Mouse (Mus musculus) testis, adult 2 months (tissue): ENCODE results near the gene Carmil1. TPM values are rescaled to one million over a fixed set of nuclear protein-coding genes. Genes with fewer than 3 reads are reported as not detected.
"Not testable (repeated sequence)": the region's sequence is repeated elsewhere in the genome, so short reads cannot be mapped to it uniquely, and the experiment has no call there.

ENCODE experiments used
- H3K27ac ChIP-seq: fragments of 200-500 bp; 2 replicates; pipeline ENCODE4 v1.5.1; 2012; ENCODE audit warnings: low read depth, low read length; ENCODE audit not compliant: control insufficient read depth, insufficient read depth
- H3K27me3 ChIP-seq: fragments of 200-500 bp; 2 replicates; pipeline ENCODE4 v1.6.1; 2012; ENCODE audit warnings: mild to moderate bottlenecking, low read length, moderate library complexity; ENCODE audit not compliant: control insufficient read depth, insufficient read depth
- H3K36me3 ChIP-seq: fragments of 200-500 bp; 2 replicates; pipeline ENCODE4 v1.6.1; 2012; ENCODE audit warnings: mild to moderate bottlenecking, low read length; ENCODE audit not compliant: control insufficient read depth, insufficient read depth
- H3K4me1 ChIP-seq: fragments of 200-500 bp; 2 replicates; pipeline ENCODE4 v1.6.1; 2012; ENCODE audit warnings: low read length; ENCODE audit not compliant: control insufficient read depth, insufficient read depth
- H3K4me3 ChIP-seq: fragments of 200-500 bp; 2 replicates; pipeline ENCODE4 v1.5.1; 2012; ENCODE audit warnings: low read depth, mild to moderate bottlenecking, low read length, moderate library complexity, mixed read lengths; ENCODE audit not compliant: control insufficient read depth
- CTCF ChIP-seq: fragments of 200-500 bp; IDR thresholded peaks from 2 replicates; pipeline ENCODE4 v1.5.1; 2012; ENCODE audit warnings: low read depth, mild to moderate bottlenecking, inconsistent platforms, low read length, moderate library complexity; ENCODE audit not compliant: control insufficient read depth, insufficient read depth, insufficient replicate concordance
- POLR2A ChIP-seq: fragments of 200-500 bp; IDR thresholded peaks from 2 replicates; pipeline ENCODE4 v1.6.1; 2012; ENCODE audit warnings: low read depth, mild to moderate bottlenecking, inconsistent platforms, low read length, moderate library complexity; ENCODE audit not compliant: control insufficient read depth
- polyA plus RNA-seq: library from polyadenylated mRNA; depleted of rRNA; stranded (reverse); fragments of >200 nt; gene quantifications from 2 replicates; pipeline ENCODE4 v1.2.3, GENCODE M21; 2012

Carmil1 gene
- polyA plus RNA-seq, 1 experiment = 32.8 TPM

DNA sequence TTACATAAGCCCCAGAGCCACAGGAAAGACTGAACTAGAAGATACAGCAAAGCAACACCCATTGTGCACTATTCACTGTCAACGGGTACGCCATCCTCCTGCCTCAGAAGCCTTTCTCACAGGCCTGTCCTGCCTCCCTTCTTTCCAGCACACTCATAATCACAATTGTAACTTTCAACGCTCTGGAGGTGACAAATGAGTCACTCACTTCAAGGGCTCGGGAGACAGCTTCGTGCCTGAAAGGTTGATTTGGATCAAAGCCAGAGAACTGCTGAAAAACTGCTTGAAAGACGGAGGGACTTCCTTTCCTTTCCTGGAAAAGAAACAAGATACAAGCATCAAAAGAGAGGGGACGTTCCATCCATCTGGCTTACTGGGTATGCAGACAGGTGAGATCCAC, 172.3 kb downstream of the Carmil1 start:
- Histone ChIP-seq H3K27me3 (no peaks in the 10 kb centered on the region), H3K27ac (no peak overlapping the region), H3K4me3 (no peak overlapping the region), H3K36me3 (no peaks in the 10 kb centered on the region), H3K4me1 (no peaks in the 10 kb centered on the region)
- TF ChIP-seq CTCF = no peak
- TF ChIP-seq POLR2A = no peak

DNA sequence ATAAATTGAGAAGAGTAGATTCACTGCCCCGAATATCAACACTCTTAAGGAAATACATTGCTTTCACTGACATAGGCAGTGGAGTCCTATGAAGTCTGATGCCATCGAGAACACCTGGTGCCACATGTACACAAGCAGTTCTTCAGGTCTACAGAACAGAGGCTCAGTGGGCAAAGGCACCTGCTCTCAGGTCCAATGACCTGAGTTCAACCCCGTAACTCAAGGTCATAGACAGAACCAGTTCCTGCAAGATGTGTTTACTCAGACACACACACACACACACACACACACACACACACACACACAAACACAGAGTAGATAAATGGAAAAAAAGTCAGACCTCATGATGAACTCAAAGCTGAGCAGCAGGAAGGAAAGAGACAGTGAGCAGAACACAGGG, 173.5 kb downstream of the Carmil1 start:
- Histone ChIP-seq H3K4me3 (no peak overlapping the region), H3K27me3 (no peaks in the 10 kb centered on the region), H3K27ac (no peak overlapping the region), H3K4me1 (no peaks in the 10 kb centered on the region), H3K36me3 (no peaks in the 10 kb centered on the region)
- TF ChIP-seq CTCF (no peak), POLR2A (no peak)

GRCm38 (mm10) chr13:24105838-24106237, 174.8 kb downstream of the Carmil1 start:
- Histone ChIP-seq H3K4me1 (no peaks in the 10 kb centered on the region), H3K27ac (no peak overlapping the region), H3K4me3 (no peak overlapping the region), H3K27me3 (no peaks in the 10 kb centered on the region), H3K36me3 (no peaks in the 10 kb centered on the region)
- TF ChIP-seq POLR2A (no peak), CTCF (no peak)

GRCm38 (mm10) chr13:24105340-24105669, 175.3 kb downstream of the Carmil1 start:
- no peaks in the 10 kb centered on the region for H3K27me3 ChIP-seq
- no peaks in the 10 kb centered on the region for H3K36me3 ChIP-seq
- no peak overlapping the region for H3K4me3 ChIP-seq
- no peaks in the 10 kb centered on the region for H3K4me1 ChIP-seq
- no peak for TF ChIP-seq POLR2A
- TF ChIP-seq CTCF = no peak
- no peak overlapping the region for H3K27ac ChIP-seq

GRCm38 (mm10) chr13:24104611-24105339, 175.8 kb downstream of the Carmil1 start:
- H3K4me3 ChIP-seq, H3K27me3 ChIP-seq, H3K27ac ChIP-seq, H3K36me3 ChIP-seq, H3K4me1 ChIP-seq: not testable (repeated sequence)

DNA sequence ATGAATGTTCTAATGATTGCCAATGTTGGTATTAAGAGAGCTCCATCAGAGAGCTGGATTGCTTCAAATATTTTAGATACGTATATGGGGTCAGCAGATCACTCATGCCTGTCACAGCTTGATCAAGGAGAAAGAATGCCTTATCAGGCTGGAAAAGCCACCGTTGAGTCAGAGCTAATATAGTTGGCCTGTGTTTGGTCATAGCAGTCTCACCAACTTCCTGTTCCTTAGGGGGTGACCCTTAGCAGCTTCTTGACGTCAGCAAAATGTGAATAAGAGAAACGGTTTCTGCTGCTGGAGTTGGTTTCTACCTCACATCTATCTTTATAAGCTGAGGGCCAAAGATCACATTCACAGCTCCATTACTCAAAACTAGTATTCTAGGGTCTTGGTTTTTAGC, 176.6 kb downstream of the Carmil1 start:
- TF ChIP-seq CTCF (no peak), POLR2A (no peak)
- Histone ChIP-seq H3K4me3 (no peak overlapping the region), H3K27me3 (no peaks in the 10 kb centered on the region), H3K4me1 (no peaks in the 10 kb centered on the region), H3K27ac (no peak overlapping the region), H3K36me3 (no peaks in the 10 kb centered on the region)

DNA sequence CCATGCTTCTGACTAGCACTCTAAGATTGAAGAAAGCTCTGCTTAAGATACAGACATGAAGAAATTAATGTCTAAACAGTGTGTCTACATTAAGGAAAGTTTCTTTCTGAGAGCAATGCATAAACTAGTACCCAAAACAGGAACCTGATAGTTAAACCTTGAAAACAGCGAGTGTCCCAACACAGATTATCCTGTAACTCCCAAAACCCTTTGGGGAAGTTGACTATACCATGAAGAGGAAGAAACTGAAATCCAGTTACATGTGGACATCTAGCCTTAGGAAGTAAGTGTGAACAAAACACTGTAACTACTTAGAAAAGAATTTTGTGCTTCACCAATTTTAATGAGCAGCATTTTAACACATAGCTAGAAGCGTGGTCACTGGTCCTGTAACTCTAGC, 177.4 kb downstream of the Carmil1 start:
- Histone ChIP-seq H3K36me3 (no peaks in the 10 kb centered on the region), H3K4me1 (no peaks in the 10 kb centered on the region), H3K4me3 (no peak overlapping the region), H3K27me3 (no peaks in the 10 kb centered on the region), H3K27ac (no peak overlapping the region)
- TF ChIP-seq CTCF (no peak), POLR2A (no peak)

GRCm38 (mm10) chr13:24102256-24102655, 178.3 kb downstream of the Carmil1 start:
- Histone ChIP-seq H3K4me3 (no peak overlapping the region), H3K27me3 (no peaks in the 10 kb centered on the region), H3K27ac (no peak overlapping the region), H3K36me3 (no peaks in the 10 kb centered on the region), H3K4me1 (no peaks in the 10 kb centered on the region)
- TF ChIP-seq POLR2A (no peak), CTCF (no peak)
